7 mouse cellular contexts compared by ENCODE assay signal in the genomic region with DNA sequence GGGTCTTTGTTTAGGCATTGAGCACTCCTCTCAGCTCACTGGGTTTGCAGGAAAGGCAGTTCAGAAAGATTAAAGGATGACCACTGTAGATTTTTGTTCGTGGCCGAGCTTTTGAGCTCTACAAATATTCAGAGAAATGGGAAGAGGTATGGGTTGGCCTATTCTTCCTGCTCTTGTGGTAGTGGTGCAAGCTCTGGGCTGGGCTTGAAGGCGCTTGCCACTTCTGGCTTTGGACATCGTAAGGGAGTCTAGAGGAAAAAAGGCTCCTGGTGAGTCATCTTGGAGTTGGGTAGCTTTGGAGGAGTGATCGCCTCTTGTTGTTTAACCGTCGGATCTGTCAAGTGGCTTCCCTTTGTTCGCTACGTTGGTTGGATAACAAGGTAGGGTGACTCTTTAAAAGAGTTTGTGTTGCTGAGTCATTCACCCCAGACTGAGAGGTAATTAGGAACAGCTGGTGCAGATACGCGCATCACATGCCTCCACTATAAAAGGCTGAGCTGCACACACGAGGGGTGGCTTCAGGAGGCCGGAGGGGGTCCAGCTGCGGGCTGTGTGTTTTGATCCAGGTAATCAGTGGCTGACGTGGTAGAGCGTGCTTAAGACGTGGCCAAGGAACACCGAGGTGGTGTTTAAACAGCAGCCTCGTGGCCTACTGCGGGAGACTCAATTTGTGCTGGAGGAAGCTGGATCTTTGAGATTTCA. TPM values are rescaled to one million over a fixed set of nuclear protein-coding genes. Genes with fewer than 3 reads are reported as not detected.
A peak's percentile ranks its signal among the peaks of the same experiment; 100 is the strongest.
DNase-seq lines count a peak whose midpoint lies in the region; ATAC-seq and TF ChIP-seq lines count a peak whose summit lies in the region.

No protein-coding gene starts in this region.

- peaks cover 31% of the 10 kb centered on the region for H3K4me1 ChIP-seq in heart, postnatal 0 days (ENCODE audit: control insufficient read depth, insufficient read depth)

- DNase-seq in ES-CJ7 (ENCODE audit: low read depth, low spot score) (peak; percentile 77), adipocyte (ENCODE audit: low spot score) (peak; percentile 76)
- peak; percentile 72 for DNase-seq in heart, postnatal 0 days (ENCODE audit: low spot score)
- peak; percentile 47 for DNase-seq in kidney, postnatal 14 days
- peak; percentile 59 to 62 for DNase-seq in lung, postnatal 4 days
- DNase-seq in retina, embryonic 14.5 days (ENCODE audit: low spot score) = peak; percentile 68

- H3K27me3 ChIP-seq in heart, postnatal 0 days (ENCODE audit: control insufficient read depth, insufficient read depth, low read length) = no peaks in the 10 kb centered on the region

- peak overlapping the region; percentile 93 for H3K9ac ChIP-seq in heart, postnatal 0 days (replicated peaks; ENCODE audit: low read depth, low read length)

- 1% methylated on average over 20 of the region's 20 CpGs for WGBS in heart, postnatal 0 days

- TF ChIP-seq EP300 in heart, postnatal 0 days (IDR thresholded peaks at IDR 0.05; ENCODE audit: low read depth) = no peak

- H3K27ac ChIP-seq in heart, postnatal 0 days (ENCODE audit: low read depth) = peak overlapping the region; percentile 91

- H3K9me3 ChIP-seq in heart, postnatal 0 days (replicated peaks; ENCODE audit: control insufficient read depth, low read length) = no peaks in the 10 kb centered on the region

- TF ChIP-seq CTCF in heart, postnatal 0 days (IDR thresholded peaks at IDR 0.05; ENCODE audit: low read depth) = no peak

- ATAC-seq in erythroblast, adult 5-6 weeks (replicated peaks; ENCODE audit: low FRiP score, poor library complexity, severe bottlenecking) = peak; percentile 80
- peak; percentile 24; the same call in 1 of the 2 replicates for ATAC-seq in heart, postnatal 0 days (ENCODE audit: insufficient read depth, low read depth)

- peak overlapping the region; percentile 82 for H3K4me3 ChIP-seq in heart, postnatal 0 days (ENCODE audit: low read depth, low read length)

- H3K4me2 ChIP-seq in heart, postnatal 0 days (ENCODE audit: low read depth, low read length) = peak overlapping the region; percentile 77

- H3K36me3 ChIP-seq in heart, postnatal 0 days (replicated peaks; ENCODE audit: control insufficient read depth, insufficient read depth, low read length) = no peaks in the 10 kb centered on the region

RNA-seq across cellular contexts. Expression of a gene that starts 1.1 kb away (rescaled TPM):
- total RNA-seq in erythroblast, adult 5-6 weeks (2015; ENCODE audit: low replicate concordance) = 25.7 and 53.4 TPM in 2 replicates
- total RNA-seq in erythroblast, adult 5-6 weeks (2017; ENCODE audit: low replicate concordance) = 57.3 and 58.4 TPM in 2 replicates
- 19.2 and 27.0 TPM in 2 replicates for total RNA-seq in heart, postnatal 0 days (2014; rRNA removed; ENCODE audit: low replicate concordance)
- polyA plus RNA-seq in heart, postnatal 0 days (2015; fragmentation: Nextera tagmentation; extraction: Ambion mirVana) = 5.1 and 5.4 TPM in 2 replicates

Comparison
In these comparisons a context has a peak if more than half of its experiments do, and no peak if none do; other contexts are left out.
1. Peak in every context shown above with its lines: DNase-seq, ATAC-seq, H3K4me3 ChIP-seq and H3K27ac ChIP-seq.